Mouse (Mus musculus): ENCODE results near the gene Rxrb.

DNA sequence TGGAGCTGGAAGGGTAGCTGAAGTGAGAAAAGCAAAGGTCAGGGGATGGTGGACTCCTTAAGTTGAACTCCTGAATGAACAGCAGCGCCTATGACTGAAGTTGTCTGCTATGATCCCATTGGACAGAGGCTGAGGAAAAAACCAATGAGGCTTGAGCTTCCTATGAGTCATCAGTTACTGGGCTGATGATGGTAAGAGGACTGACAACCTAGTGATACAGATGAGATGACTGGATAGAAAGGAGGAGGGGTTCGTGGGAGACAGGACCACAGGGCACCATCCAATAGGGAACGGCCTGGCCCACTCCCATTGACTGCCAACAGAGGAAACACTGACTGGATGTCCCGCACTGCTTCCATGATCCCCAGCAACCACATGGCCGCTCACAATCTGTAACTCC is 48.0 kb downstream of the Rxrb start:
- TF ChIP-seq POLR2A (IDR thresholded peaks at IDR 0.05; ENCODE audit: low read depth, low read length) (no peak), CTCF (conservative IDR thresholded peaks at IDR 0.05 in 1 of 2, IDR thresholded peaks at IDR 0.05 in 1 of 2; ENCODE audit: low read depth in 2 of 2, low read length in 2 of 2) (no peak), USF1 (IDR thresholded peaks at IDR 0.05; ENCODE audit: low read depth, low read length) (no peak), IRF4 (IDR thresholded peaks at IDR 0.05; ENCODE audit: low read depth, low read length) (no peak), EP300 (IDR thresholded peaks at IDR 0.05; ENCODE audit: low read length) (no peak), UBTF (IDR thresholded peaks at IDR 0.05; ENCODE audit: low read depth, low read length) (no peak)

Measured in CH12.LX (cell line).